Mouse (Mus musculus): ENCODE results near the gene Lgr6.
A peak's percentile ranks its signal among the peaks of the same experiment; 100 is the strongest.

Lgr6 gene

DNA sequence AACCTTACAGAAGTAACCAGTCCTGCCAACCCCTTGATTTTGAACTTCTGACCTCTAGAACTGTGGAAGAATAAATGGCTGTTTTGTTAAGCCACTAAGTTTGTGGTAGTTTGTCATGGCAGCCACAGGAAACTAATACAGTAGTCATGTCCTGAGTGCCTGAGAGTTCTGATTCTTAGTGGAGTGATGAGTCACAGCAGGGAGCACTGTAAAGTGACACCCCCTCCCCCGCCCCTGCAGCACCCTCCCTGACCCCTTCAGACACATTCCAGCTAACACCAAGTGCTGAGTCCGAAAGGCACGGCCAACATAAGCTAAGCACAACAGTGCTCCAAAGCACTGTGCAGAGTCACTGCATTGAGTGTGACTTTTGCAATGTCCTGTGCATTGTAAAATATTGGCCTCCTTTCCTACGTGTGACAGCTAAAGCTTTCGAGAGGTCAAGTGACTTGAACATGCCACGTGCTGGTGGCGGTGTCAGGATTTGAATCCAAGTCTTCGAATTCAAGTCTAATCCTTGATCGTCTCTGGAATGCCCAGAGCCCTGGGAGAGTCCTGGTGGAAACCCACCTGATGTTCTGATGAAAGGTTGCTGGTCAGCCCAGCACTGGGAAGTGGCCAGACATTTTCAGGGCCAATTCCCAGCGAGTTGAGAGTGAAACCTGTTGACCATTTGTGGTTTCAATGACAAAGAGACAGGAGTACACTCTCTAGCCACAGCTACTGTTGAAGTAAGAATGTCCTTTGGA is 88.0 kb downstream of the Lgr6 start:
- no peak for DNase-seq (ENCODE audit: low spot score in 2 of 2)

DNA sequence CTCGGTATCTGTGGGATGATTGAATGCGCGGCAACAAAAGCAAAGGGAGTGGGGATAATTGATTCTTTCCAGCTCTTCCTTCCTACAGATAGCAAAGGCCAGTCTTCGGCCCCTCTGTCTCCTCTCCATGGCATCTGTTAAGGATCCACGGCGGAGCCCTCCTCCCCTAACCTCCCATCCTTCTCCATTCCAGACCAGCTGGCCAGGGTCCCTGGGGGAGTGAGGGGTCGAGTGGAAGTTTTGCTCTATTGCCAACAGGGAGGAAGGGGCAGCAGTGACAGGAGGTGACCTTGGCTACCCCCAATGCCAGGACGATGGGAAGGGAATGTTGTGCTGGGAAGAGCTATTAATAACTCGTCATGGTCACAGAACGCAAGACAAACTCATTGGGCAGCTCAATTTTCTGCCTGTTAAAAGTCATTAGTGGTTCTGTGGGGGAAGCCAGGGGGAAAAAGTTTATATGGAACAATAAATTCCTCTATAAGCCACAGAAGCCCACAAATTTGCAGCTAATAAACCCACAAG is 90.1 kb downstream of the Lgr6 start:
- DNase-seq (ENCODE audit: low spot score in 2 of 2), result no peak

DNA sequence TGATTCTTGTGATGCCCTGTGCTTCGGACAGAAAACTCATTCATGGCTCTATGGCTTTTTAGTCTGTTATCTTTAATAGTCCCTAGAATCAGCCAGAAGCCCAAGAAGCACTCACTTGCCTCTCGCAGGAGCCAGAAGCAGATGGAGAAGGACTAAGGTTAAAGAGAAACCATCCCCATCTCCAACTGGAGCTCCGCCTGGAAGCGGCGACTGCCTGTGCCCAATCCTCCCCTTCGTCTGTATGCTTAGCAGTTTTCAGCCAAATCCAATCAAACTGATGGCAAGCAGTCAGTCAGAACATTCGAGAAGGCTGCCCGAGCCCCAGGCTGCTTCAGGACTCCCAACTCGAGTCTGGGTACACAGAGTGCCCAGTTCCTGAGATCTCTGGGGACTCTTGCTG is 92.6 kb downstream of the Lgr6 start:
- DNase-seq (ENCODE audit: low spot score in 2 of 2), result no peak

DNA sequence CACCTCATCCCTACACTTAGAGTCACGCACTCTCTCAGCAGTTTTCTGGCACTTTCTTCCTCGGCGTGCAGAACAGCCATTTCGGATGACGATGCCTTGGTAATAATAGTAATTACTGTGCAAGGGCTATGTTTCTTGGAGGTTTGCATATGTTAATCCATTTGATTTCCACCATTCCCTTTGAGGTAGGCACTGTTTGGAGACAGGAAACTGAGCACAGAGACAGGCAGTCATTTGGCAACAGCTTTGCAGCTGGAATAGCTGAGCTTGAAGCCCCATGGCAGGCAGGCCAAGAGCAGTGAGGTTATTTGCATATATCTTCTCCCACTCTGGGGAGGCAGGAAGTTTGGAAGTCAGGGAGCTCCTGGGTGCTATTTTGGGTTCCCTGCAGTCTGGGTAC is 93.2 kb downstream of the Lgr6 start:
- no peak for DNase-seq (ENCODE audit: low spot score in 2 of 2)

DNA sequence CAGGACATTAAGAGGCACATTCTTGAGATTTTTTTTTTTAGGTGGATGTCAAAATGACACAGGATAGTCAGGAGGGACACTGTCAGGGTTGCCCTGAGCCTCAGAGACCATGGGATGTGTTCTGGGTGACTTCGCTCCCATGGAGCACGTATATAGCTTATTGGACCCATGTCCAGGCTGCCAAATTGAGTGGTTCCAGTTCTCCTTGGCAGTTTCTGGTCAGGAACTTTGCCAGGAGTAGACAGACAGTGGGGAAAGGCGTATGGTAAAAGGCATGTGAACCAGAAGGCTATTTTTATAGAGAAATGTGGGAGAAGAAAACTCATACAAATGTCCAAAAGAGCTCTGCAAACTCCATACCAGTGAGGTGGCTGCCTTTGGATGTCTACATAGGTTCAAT is 95.2 kb downstream of the Lgr6 start:
- no peak for DNase-seq (ENCODE audit: low spot score in 2 of 2)

DNA sequence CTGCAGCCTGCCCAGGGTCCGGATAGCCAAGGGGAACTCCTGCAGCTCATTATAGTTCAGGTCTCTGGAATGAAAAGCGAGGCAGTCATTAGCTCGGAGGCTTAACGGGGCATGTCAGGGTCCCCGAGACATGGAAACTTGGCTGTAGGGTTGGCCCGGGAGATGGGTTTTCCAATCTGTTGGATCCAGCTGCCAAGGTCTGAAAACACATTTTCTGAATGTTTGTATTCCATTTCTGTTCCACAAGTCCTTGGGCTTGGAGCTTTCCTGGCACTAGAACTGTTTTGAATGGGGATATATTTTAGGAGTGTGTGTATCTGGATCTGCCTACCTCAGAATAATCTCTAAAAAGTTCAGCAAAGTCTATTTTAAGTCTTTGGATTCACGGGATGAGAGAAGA is 99.4 kb downstream of the Lgr6 start:
- no peak for DNase-seq (ENCODE audit: low spot score in 2 of 2)

DNA sequence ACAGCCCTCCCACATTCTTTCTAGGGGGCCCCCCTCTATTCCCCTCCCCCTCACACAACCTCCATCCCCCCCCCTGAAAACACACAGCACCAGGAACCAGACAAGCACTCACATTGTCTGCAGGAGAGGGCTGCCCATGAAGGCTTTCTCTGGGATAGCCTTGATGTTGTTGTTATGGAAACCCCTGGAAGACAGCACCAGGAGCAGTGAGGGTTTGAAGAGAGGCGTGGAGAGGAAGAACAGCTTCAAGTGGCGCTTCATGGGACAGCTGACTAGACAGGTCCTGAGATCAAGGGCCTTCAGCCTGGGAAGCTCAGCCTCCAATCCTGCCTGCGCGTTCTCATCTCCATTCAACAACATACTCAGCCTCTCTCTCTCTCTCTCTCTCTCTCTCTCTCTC is 101.7 kb downstream of the Lgr6 start:
- no peak for DNase-seq (ENCODE audit: low spot score in 2 of 2)

DNA sequence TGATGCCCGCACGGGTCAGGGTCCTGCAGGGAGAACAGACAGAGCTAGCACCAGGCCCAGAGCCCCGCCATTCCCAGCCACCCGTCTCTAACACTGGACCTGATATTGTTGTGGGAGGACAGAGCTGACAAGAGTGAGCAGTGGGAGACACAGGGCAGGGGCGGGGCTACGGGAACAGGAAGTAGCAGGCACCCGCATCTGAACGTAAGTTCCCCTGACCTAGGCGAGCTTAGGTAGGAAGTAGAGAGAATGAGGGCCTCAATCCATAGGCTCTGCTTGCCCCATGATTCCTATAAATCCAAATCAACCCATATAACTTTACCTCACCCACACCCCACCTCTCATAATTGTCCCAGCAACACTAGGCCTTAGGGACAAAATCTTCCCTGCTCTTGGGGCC is 104.5 kb downstream of the Lgr6 start:
- DNase-seq (ENCODE audit: low spot score in 2 of 2), result no peak

DNA sequence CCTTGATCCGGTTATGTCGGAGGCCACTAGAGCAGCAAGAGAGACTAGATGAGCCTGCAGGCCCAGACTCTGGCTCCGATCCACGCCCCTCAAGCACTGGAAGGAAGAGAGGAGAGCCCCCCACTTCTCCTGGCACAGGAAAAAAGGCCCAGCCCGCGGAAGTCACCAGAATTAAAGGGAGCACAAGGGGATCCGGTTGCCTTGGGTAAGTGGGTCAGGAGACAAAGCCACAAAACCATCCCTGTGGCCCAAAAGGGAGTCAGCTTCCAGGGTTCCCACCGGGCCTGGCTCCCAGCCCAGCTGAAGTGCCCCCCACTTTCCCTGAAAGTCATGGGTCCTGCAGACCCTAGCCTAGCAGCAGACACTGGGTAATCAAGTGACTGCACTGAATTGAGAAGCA is 106.8 kb downstream of the Lgr6 start:
- DNase-seq (ENCODE audit: low spot score in 2 of 2), result no peak

DNA sequence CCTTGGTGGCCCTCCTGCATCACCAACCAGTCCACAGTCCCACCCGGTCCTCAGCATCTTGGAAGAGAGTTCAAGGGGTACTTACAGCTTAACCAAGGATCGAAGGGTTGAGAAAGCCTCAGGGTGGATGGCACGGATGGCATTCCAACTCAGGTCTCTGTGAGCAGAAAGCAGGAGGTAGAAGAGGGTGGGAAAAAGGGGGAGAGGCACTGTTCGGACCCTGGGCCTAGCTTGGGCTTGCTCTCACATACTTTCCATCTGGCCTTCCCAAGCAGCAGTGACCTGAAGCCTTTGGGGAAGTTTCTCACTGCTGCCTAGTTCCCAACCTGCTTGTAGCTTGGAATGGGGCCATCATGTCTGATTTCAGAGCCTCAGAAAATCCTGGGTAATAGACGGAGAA is 107.5 kb downstream of the Lgr6 start:
- no peak for DNase-seq (ENCODE audit: low spot score in 2 of 2)

DNA sequence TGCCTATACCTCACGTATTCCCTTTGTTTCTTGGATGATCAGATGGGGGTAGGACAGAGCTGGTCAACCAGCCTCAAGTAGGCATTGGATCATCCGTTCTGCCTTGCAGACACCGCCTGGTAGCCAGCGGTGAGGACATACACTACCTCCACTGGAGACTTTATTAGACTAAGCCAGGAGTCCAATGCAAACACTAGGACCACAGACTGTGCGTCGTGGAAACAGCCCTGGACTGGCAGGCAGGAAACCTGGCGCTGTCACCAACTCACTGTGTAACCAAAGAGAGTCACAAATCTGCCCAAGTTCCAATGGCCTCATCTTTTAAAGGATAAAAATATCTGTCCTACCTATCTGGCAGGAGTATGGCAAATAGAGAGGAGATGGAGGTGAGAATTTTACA is 108.6 kb downstream of the Lgr6 start:
- no peak for DNase-seq (ENCODE audit: low spot score in 2 of 2)

DNA sequence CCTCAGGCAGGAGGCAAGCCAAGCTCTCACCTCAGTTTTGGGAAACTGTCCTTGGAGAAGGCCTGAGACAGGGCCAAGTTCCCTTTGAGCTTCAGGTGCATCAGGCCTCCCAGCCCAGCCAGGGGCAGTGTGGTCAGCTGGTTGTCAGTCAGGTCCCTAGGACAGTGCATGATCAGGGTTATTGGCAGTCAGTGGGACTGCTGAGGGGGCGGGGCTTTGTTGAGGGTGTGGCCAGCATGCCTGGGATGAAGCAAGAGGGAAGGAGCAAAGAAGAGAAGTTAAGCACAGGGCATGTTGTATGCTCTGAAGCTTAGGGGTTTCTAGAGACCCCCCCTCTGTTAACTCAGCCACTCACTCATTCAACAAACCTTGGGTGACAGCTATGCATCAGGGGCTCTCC is 109.1 kb downstream of the Lgr6 start:
- DNase-seq (ENCODE audit: low spot score in 2 of 2), result no peak

DNA sequence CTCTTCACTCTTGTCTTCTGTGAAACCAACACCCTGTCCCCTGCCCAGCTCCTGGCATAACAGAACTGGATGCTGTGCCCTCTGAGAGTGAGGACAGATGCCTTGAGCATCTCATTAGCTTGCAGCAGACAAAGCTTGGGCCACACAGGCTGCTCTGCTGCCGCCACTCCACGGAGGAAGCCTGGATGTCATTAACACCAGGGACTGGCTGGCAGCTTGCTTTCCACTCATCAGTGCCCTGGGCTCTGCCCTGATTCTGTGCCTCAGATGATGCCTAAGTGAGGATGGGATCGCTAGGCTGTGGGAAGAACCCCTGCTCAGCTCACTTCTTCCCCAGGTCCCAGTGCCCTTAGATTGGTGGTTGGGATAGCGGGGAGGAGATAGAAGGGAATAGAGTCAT is 109.6 kb downstream of the Lgr6 start:
- no peak for DNase-seq (ENCODE audit: low spot score in 2 of 2)

DNA sequence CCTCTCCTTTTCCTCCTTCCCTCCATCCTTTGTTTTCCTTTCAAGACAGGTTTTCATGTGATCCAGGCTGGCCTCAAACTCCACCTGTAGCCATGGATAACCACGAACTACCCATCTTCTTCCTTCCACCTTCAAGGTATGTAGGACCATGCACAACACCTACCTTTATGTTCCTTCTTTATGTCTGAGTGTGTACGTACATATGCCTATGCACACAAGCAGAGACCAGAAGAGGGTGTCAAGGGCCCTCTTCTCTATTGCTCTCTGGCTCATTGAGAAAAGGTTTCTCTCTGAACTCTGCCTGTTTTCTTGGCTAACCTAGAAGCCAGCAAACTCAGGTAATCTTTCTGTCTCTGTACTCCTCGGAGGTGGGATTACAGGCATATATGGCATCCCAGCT is 110.3 kb downstream of the Lgr6 start:
- no peak for DNase-seq (ENCODE audit: low spot score in 2 of 2)

DNA sequence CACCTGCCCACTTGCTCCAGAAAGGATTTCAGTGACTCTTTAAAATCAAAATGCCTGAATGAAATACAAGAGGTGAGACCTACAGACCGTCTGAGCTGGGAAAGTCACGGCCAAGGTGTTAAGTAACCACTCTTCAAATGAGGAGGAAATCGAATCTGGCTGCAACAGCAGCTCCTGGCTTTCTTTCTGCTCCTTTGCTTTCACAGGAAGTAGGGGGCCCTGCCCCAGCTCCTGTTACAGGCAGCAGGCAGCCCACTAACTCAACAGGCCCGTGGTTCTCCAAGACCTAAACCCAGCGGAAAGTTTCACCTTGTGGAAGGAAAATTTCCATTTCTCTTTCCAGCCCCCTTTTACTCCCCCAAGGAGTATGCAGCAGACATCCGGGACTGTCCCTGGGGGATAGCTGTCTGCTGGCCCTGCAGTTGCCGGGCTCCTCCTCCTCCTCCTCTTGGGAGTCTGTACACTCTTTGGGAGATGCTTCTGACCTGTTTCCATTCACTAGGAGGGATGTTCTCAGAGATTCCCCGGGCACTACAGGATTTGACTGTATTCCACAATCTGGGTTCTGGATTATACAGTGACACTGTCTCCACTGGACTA is 112.9 kb downstream of the Lgr6 start:
- no peak for DNase-seq (ENCODE audit: low spot score in 2 of 2)

DNA sequence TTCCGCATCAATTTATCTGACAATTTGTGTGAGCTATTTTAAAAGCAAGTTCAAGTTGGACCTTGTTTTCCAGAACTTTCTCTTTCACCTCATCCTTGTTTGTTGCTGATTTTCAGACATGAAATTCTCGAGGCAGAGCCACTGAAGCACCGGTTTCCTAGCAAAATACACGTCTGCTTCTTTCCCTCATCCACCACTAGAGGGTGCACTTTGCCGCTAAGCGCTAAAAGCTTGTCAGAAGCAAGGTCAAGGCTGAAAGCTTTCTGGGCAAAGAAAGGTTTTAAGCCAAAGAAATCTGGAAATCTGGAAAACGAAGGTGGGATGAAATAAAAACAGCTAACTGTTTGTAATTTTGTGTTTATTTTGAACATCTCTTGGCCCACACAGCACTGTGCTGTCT is 115.7 kb downstream of the Lgr6 start:
- peak; percentile 63 to 67 for DNase-seq (ENCODE audit: low spot score in 2 of 2)

DNA sequence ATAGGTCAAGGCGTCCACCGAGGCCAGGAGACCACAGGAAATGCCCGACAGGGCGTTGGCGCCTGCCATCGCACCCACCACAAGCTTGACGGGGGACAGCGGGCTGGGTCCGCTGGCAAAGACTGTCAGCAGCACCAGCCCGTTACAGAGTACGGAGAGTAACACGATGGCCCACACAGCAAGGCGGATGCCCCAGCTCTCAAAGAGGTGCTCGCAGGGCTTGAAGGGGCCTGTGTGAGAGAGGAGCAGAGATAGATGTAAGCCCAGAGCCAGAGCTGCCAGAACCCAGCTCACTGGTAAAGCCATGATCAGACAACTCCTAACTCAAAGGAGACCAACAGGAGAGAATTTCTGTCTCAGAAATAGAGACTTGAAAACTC is 117.1 kb downstream of the Lgr6 start:
- DNase-seq (ENCODE audit: low spot score in 2 of 2), result no peak

DNA sequence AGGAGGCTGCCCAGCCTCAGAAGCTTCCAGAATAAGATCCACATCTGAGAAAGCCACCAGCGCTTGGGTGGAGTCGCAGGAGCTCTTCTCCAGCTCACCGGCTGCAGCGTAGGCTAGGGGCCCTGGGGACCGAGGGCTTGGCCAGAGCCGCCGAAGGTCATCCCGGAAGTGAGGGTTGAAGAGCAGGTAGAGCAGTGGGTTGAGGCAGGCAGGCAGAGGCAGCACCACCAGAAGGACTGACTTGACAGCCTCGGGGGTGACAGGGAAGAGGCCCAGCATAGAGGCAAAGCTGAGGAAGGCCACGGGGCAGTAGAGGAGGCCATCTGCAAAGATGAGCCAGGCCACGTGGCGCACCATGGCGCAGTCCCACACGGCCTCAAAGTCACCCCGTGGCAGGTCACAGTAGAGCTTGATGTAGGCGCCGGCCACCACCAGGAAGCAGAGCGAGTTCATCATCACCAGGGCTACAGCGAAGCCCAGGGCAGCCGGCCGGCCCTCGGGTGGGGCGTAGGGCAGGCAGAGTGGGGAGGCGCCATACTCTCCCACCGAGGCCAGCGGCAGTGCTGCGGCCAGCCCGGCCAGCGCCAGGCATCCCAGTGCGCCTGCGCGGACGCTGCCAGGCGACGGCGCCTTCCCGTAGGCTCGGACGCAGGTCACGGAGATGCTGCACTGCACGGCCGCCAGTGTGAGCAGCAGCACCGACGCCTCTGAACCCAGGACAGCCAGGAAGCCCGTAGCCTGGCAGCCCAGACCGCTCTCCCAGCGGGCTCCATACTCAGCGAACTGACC is 117.7 kb downstream of the Lgr6 start:
- DNase-seq (ENCODE audit: low spot score in 2 of 2), result peak; percentile 31 to 38

DNA sequence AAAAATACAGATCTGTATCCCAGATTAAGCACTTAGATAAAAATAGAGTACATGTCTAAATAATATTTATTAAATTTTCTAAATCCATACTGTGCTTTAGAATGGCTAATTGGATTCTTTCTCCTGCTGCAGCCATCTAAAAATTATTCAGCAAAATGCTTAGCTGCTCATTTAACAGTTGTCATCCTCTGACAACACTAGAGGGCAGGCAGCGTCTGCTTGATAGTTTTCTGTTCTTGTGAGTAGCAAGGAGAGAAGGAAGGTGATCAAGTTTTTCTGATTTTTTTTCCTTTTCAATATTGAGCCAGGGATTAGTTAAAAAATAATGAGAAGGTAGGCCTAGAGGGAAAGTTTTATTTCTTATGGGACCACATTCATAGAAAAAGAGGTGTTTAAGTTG is 132.2 kb downstream of the Lgr6 start:
- no peak for DNase-seq (ENCODE audit: low spot score in 2 of 2)

DNA sequence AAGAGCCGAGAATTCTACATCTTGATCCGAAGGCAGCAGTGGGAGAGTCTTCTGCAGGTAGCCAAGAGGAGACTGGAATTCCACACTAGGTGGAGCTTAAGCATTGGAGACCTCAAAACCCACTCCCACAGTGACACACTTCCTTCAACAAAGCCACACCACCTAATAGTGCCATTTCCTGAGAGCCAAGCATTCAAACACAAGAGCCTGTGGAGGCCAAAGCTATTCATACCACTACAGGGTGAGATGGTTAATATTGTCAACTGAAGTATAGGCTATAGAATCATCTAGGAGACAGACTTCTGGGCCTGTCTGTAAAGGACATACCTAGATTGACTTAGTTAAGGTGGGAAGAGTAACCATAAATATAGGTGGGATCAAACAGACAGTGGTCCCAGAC is 139.6 kb downstream of the Lgr6 start:
- no peak for DNase-seq (ENCODE audit: low spot score in 2 of 2)

DNA sequence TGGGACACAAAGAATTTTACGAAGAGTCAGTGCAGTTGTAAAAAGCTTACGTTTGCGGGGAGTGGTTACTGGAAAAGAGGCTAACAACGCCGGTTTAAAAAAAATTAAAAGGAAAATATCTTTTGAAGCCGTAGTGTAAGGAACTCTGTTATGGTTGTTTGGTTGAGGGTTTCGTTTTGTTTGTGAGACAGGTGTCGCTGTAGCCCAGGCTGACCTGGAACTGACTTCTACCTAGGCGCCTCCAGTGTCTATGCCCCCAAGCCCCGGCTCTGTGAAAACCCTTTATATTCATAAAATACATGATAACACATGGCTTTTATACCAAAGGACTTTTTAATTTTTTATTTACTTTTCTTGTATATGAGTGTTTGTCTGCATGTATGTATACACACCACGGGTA is 142.3 kb downstream of the Lgr6 start:
- no peak for DNase-seq (ENCODE audit: low spot score in 2 of 2)

DNA sequence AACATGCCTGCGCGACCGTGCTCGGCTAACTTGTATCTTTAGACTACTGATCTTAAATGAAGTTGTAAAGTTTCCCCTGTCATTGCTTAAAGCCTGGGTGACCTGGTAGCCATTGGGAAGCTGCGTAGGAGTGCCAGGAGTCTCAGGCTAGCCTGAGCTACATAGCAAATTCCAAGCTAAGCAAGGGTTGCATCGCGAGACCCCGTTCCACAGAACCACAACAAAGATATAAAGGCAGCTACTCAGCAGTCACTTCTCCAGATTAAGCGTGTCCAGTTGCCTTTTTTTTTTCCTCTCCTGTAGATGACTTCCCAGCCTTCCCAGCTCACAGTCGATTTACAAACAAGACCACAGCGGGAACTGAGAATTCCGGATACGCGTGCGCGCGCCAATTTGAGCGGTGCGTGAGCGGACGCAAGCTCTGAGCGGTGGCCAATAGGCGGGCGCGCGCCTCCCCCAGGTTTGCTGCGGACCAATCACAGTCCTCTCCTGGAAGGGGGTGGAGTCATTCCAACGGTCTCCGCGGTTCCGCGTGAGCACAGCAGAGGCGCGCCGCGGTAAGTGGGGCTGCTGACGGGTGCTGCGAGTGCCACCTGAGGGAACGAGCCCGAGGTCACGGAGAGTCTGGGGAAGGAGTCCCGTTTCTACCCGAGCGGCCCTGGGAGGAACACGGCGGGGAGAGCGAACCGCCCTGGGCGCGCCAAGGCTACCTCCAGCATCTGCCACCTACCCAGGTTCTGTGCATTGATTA is 142.8 kb downstream of the Lgr6 start, which contains the start of gene Ube2t:
Gene Ube2t, plus strand, starts transcription at position 513 of the 751 bp plus-strand sequence.
- peak; percentile 92 to 94 for DNase-seq (ENCODE audit: low spot score in 2 of 2)
